Mouse (Mus musculus) heart, adult 2 months (tissue): ENCODE results near the gene Fkbp9. TPM values are rescaled to one million over a fixed set of nuclear protein-coding genes. Genes with fewer than 3 reads are reported as not detected.

Source experiments
- DNase-seq, 2 experiments: peaks; one replicate each; pipeline ENCODE4 v3.0.0; 2021
- H3K27ac ChIP-seq: fragments of 200-600 bp; 2 replicates; pipeline ENCODE4 v1.8.1; 2022
- H3K27me3 ChIP-seq: fragments of 200-500 bp; 2 replicates; pipeline ENCODE4 v1.6.1; 2012; ENCODE audit warnings: mild to moderate bottlenecking, low read length, inconsistent platforms, mixed read lengths; ENCODE audit not compliant: control insufficient read depth, insufficient read depth
- H3K36me3 ChIP-seq: fragments of 200-500 bp; 2 replicates; pipeline ENCODE4 v1.6.1; 2012; ENCODE audit warnings: low read length, inconsistent platforms; ENCODE audit not compliant: control insufficient read depth, insufficient read depth
- H3K4me1 ChIP-seq: fragments of 200-500 bp; 2 replicates; pipeline ENCODE4 v1.6.1; 2011; ENCODE audit warnings: low read length; ENCODE audit not compliant: control insufficient read depth, insufficient read depth
- H3K4me3 ChIP-seq: fragments of 200-600 bp; 2 replicates; pipeline ENCODE4 v1.8.1; 2022
- H3K79me2 ChIP-seq: fragments of 200-500 bp; replicated peaks from 2 replicates; pipeline ENCODE4 v1.6.1; 2012; ENCODE audit warnings: mild to moderate bottlenecking, inconsistent platforms, low read length, moderate library complexity, mixed read lengths; ENCODE audit not compliant: control insufficient read depth, insufficient read depth
- H3K9ac ChIP-seq: fragments of 200-500 bp; 2 replicates; pipeline ENCODE4 v1.6.1; 2012; ENCODE audit warnings: low read depth, mild to moderate bottlenecking, control low read depth, inconsistent platforms, low read length, mixed read lengths
- CTCF ChIP-seq: fragments of 200-600 bp; IDR thresholded peaks from 2 replicates; pipeline ENCODE4 v1.8.1; 2022; ENCODE audit warnings: antibody characterized with exemption, mild to moderate bottlenecking, moderate library complexity
- EP300 ChIP-seq: fragments of 200-500 bp; IDR thresholded peaks from 2 replicates; pipeline ENCODE4 v1.6.1; 2011; ENCODE audit warnings: low read depth, low read length, control low read depth; ENCODE audit not compliant: insufficient read depth
- POLR2A ChIP-seq: fragments of 200-500 bp; IDR thresholded peaks from 2 replicates; pipeline ENCODE4 v1.6.1; 2011; ENCODE audit warnings: mild to moderate bottlenecking, low read depth, low read length, control low read depth; ENCODE audit not compliant: insufficient read depth
- WGBS: fragments of 180-500 bp; shearing (Covaris S2); methylation state at CpG from one replicate; pipeline ENCODE4 v1.1.7; 2018; 5-methylcytosine and 5-hydroxymethylcytosine counted together
- intact Hi-C: fragments of 180-260 bp; cut with DNase I; formaldehyde crosslinking; loops from one replicate; pipeline ENCODE4 v1.15.1; 2025
- polyA plus RNA-seq: library from polyadenylated mRNA; depleted of rRNA; stranded (reverse); fragments of >200 nt; gene quantifications from 2 replicates; pipeline ENCODE4 v1.2.3, GENCODE M21; 2012
- total RNA-seq, 2 experiments: library from RNA; stranded (reverse); gene quantifications; 2 replicates each; pipeline ENCODE4 v1.2.3; 2021

Gene Fkbp9
- total and polyA plus RNA-seq, 3 experiments, result 44.1 to 85.9 (median 84.5) TPM

GRCm38 (mm10) chr6:56877985-56878384, 46.1 kb downstream of the Fkbp9 start:
- Histone ChIP-seq H3K36me3 (peaks cover 8% of the 10 kb centered on the region), H3K4me1 (peaks cover 4% of the 10 kb centered on the region), H3K9ac (no peak overlapping the region), H3K4me3 (no peak overlapping the region), H3K27me3 (no peaks in the 10 kb centered on the region), H3K27ac (no peak overlapping the region), H3K79me2 (no peaks in the 10 kb centered on the region)
- DNase-seq, result no peak
- 68% methylated on average over 8 of the region's 8 CpGs for whole genome bisulfite sequencing
- TF ChIP-seq POLR2A, result no peak
- TF ChIP-seq CTCF, result 0 out of 2 replicates have a peak, but pooled peaks have one; percentile 19
- TF ChIP-seq EP300, result no peak
- intact Hi-C loops, result no loop called here

GRCm38 (mm10) chr6:56879352-56879955, 47.6 kb downstream of the Fkbp9 start:
- H3K9ac ChIP-seq, result no peak overlapping the region

DNA sequence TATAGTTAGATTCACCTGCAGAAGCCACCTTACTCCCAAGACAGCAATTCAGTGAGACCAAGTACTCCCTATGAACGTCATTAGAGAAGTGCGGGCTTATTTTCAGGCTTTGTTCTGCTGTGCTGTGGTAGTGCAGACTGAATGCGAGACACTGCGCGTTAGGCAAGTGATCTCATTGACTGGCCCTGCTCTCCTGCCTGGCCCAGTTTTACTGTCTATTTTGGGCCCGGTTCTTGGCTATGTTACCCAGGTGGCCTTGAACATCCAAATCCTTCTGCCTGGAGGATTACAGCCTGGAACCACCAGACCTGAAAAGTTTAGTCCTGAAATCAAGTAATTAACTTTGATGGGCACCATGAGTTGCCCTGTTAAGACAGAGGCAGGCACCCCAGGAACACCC, 56.7 kb downstream of the Fkbp9 start:
- H3K4me1 ChIP-seq, result no peaks in the 10 kb centered on the region; the same call in 1 of the 2 replicates
- peak in 1 of 2 experiments; percentile 44 for DNase-seq
- no peak overlapping the region for H3K9ac ChIP-seq
- no peak overlapping the region for H3K4me3 ChIP-seq
- no peaks in the 10 kb centered on the region for H3K27me3 ChIP-seq
- 67% methylated on average over 6 of the region's 6 CpGs for WGBS
- H3K79me2 ChIP-seq, result no peaks in the 10 kb centered on the region
- intact Hi-C loops, result no loop called here
- TF ChIP-seq EP300 (no peak), CTCF (no peak), POLR2A (no peak)
- peaks cover 17% of the 10 kb centered on the region for H3K36me3 ChIP-seq
- H3K27ac ChIP-seq, result peak overlapping the region; percentile 36; the same call in 1 of the 2 replicates

More at GRCm38 (mm10) chr6:56879352-56879955, 47.6 kb downstream of the Fkbp9 start:
- peaks cover 4% of the 10 kb centered on the region for H3K4me1 ChIP-seq
- WGBS, result 6% methylated on average over 1 of the region's 1 CpGs
- H3K27me3 ChIP-seq, result no peaks in the 10 kb centered on the region
- peaks cover 8% of the 10 kb centered on the region for H3K36me3 ChIP-seq
- H3K4me3 ChIP-seq, result no peak overlapping the region
- H3K27ac ChIP-seq, result no peak overlapping the region
- no peaks in the 10 kb centered on the region for H3K79me2 ChIP-seq
- TF ChIP-seq CTCF, result no peak
- no peak for TF ChIP-seq EP300
- TF ChIP-seq POLR2A, result no peak
- DNase-seq, result peak in 1 of 2 experiments; percentile 18
- intact Hi-C loops, result no loop called here

DNA sequence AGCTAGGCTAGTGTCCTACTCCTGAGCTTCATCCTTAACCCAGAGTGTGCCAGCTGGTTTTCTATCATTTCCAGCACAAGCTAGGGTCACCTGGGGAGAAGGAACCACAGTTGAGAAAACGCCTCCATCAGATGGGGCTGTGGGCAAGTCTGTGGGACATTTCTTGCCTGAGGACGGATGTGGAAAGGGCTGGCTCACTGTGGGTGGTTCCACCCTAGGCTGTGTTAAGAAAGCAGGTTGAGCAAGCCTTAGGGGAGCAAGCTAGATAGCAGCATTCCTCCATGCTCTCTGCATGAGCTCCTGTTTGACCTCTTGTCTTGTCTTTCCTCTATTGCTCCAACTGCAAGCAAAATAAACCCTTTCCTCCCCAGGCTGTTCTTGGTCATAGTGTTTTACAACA, 58.9 kb downstream of the Fkbp9 start:
- Histone ChIP-seq H3K36me3 (peaks cover 23% of the 10 kb centered on the region), H3K79me2 (no peaks in the 10 kb centered on the region), H3K4me3 (no peak overlapping the region), H3K4me1 (no peaks in the 10 kb centered on the region; the same call in 1 of the 2 replicates), H3K9ac (no peak overlapping the region), H3K27me3 (no peaks in the 10 kb centered on the region), H3K27ac (no peak overlapping the region)
- intact Hi-C loops, result no loop called here
- no peak for TF ChIP-seq EP300
- TF ChIP-seq POLR2A, result no peak
- TF ChIP-seq CTCF, result no peak
- no peak for DNase-seq
- 93% methylated on average over 2 of the region's 2 CpGs for WGBS

- H3K9ac ChIP-seq, result peak overlapping the region; percentile 52; the same call in 1 of the 2 replicates
Observed at GRCm38 (mm10) chr6:56899601-56900000, 67.7 kb downstream of the Fkbp9 start.

GRCm38 (mm10) chr6:56901336-56901735, 69.5 kb downstream of the Fkbp9 start:
- peaks cover 6% of the 10 kb centered on the region; the same call in 1 of the 2 replicates for H3K36me3 ChIP-seq
- no peak overlapping the region for H3K9ac ChIP-seq
- DNase-seq, result no peak
- peaks cover 10% of the 10 kb centered on the region for H3K4me1 ChIP-seq
- H3K27ac ChIP-seq, result peak overlapping the region; percentile 82
- intact Hi-C loops, result no loop called here
- no peaks in the 10 kb centered on the region for H3K27me3 ChIP-seq
- H3K4me3 ChIP-seq, result peak overlapping the region; percentile 50
- WGBS, result 30% methylated on average over 3 of the region's 3 CpGs
- no peaks in the 10 kb centered on the region; the same call in 1 of the 2 replicates for H3K79me2 ChIP-seq
- TF ChIP-seq EP300 (no peak), CTCF (no peak), POLR2A (no peak)

More at GRCm38 (mm10) chr6:56899601-56900000, 67.7 kb downstream of the Fkbp9 start:
- H3K4me3 ChIP-seq, result peak overlapping the region; percentile 50
- peak; percentile 20 to 37 for DNase-seq
- no peaks in the 10 kb centered on the region for H3K27me3 ChIP-seq
- peak overlapping the region; percentile 82 for H3K27ac ChIP-seq
- no peaks in the 10 kb centered on the region for H3K79me2 ChIP-seq
- H3K36me3 ChIP-seq, result peaks cover 10% of the 10 kb centered on the region
- no peak for TF ChIP-seq POLR2A
- peaks cover 10% of the 10 kb centered on the region for H3K4me1 ChIP-seq
- WGBS, result 62% methylated on average over 3 of the region's 3 CpGs
- intact Hi-C loops, result no loop called here
